Mouse (Mus musculus): Measurements from ENCODE around the gene Prmt3. TPM values are rescaled to one million over a fixed set of nuclear protein-coding genes. Genes with fewer than 3 reads are reported as not detected.

Prmt3 gene
- total RNA-seq, 1 experiment from 2014 or later: 66.2 TPM

DNA sequence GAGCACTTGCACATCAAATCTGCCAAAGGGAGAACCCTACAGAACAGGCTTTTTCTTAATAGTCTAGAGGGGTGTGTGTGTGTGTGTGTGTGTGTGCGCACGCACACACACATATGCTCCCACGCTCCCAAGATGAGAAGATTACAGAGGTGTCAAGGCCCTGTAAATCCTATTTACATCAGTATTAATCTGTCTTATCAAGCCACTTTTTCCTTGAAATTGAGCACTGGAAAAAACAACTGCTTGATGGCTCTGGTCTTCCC, 9.2 kb downstream of the Prmt3 start:
- no peak for ATAC-seq (replicated peaks; ENCODE audit: low read depth, poor library complexity, severe bottlenecking)

DNA sequence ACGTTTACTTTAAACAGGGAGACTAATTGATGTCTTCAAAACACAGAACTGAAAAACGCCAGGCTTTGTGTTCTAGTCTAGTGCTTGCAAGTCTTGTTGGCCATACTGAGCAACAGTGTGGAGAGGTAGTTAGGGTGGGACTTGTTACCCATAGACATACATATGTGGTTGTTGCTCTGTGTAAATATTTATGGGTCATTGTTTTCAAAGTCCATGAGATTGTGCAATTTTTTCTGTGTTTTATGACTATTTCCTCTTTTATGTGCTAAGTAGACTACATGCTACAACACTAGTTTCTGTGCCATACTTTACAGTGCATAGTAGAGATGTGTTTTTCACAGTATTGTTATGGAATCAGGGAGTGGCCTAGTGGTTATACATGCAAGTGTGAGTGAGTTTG, 16.2 kb downstream of the Prmt3 start:
- 0 out of 2 replicates have a peak, but pooled peaks have one; percentile 18 for ATAC-seq (replicated peaks; ENCODE audit: low read depth, poor library complexity, severe bottlenecking)

DNA sequence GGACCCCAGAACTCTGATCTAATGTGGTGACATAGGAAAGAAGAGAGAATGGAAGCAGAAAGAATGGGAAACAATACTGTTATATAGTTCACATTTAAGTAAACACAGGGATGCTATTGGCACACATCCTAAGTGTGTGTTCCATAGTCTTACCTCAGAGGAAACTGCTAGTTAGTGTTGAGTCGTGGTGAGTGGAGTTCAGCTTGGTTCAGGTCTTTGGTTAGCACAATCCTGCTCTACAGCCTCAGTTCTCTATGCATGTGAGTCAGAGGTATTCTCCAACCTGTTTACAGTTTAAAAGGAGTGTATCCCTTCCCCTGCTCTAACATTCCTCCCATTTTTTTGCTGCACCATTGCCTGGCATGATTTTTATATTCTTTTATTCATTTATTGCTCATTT, 19.0 kb downstream of the Prmt3 start:
- ATAC-seq (replicated peaks; ENCODE audit: low read depth, poor library complexity, severe bottlenecking): no peak

DNA sequence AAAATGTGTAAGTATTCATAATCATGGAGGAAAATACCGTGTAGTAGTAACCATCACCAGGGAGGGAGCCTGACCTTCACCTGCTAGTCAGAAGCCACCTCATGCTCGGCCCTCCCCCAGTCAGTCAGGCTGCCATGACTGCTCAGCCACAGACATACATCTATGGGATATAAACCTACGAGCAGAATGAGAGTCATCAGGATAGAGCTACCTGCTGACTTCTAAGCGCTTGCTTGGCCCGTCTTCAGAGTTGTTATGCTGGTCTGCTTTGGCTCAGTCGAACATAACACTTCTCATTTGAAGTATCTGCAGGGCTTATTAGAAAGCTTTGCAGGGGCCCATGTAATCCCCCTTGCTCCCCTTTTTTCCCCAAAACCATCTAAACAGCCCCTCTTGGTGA, 25.4 kb downstream of the Prmt3 start:
- no peak for ATAC-seq (replicated peaks; ENCODE audit: low read depth, poor library complexity, severe bottlenecking)

DNA sequence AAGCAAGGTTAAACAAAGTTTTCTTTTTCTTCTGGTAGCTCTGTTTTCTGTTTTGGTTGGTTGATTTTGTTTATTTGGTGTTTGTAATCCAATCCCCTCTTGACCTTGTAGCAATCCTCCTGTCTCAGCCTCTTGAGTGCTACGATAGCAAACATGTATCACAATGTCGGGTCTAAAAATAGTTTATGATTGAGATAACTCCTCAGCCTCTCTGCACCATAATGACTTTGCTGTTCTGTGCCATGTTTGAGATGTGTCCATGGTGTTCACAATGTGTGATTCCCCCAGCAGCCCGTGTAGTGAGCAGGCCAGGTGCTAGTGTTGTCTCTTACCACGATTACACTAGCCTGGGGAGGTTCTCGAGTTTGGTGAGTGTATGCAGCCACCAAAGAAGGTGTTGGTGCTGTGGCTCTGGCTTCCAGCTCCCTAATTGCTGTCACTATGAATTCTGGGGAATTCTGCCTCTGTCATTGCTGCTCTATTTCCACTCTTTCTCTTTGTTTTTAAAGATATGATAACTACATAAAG, 26.6 kb downstream of the Prmt3 start:
- ATAC-seq (replicated peaks; ENCODE audit: low read depth, poor library complexity, severe bottlenecking): no peak

DNA sequence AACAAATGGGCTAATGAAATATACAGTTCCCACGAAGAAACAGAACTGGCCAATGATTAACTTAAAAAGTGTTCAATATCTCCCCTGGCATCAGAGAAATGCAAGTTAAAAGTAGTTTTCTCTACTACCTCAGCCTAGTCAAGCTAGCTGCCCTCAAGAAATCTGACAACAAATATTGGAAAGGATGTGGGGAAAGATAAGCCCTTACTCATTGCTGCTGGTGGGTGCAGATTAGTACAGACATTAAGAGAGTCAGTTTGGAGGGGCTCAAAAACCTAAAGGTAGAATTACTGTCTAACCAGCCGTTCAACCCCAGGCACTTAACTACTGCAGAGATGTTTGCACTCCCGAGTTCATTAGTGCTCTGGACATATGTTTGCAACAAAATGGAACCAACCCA, 27.5 kb downstream of the Prmt3 start:
- no peak; the same call in 1 of the 2 replicates for ATAC-seq (replicated peaks; ENCODE audit: low read depth, poor library complexity, severe bottlenecking)

DNA sequence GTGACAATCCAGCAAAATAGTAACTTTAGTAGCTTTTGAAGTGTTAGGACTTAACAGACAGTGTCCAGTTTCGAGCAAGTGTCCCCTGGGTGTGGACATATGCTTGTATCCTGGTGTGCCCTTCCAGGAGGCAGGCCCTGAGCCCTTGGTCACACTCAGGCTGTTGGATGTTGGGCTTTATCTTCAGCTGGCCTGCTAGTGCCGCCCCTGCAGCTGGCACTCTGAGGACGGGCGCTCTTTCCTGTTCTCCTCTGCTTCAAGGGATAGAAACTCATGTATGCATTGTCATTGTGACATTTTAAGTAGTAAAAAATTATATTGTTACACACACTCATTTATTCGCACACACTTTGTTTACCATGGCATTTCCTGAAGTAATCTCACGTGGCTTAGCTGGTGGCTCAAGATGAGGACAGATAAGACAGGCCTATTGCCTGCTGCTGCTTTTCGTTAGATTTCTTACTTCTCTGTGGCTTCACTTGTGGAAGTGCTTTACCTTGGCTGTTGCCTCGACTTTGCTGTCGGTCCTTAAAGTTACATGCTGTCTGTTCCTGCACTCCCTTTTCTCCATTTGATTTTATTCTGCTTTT, 29.0 kb downstream of the Prmt3 start:
- no peak for ATAC-seq (replicated peaks; ENCODE audit: low read depth, poor library complexity, severe bottlenecking)

DNA sequence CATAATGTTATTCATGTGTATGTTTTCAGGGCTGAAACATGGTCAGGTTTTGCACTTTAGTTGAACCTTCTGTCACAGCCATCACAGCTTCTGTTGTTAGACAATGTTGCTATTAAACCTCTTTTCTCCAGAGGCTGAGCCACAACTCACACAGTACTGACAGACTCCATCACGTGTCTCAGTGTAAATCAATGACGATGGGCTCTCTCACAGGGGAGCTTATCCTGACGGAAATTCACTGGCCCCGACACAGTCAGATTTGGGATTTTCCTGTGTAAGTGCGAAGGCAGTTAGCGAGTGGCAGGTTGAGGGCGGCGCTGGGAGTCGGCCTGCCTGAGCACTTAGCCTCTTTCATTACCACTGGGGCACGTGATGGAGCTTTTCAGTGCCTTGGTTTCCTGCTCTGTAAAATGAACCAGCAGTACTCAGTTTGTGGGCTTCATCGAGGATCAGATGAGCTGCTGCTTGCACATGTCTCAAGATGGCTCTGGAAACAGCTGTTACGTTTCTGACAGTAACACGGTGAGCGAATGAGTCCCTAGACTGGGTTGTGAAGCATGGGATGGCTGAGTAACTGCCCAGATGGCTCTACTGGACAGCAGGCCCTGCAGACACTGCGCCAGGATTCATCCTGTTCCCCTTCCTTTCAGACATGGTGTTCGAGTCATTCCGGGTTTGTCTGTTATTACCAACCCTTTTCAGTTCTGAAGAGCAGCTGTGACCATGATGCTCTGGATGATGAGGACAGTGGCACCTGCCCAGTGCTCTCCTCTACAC, 29.9 kb downstream of the Prmt3 start:
- no peak for ATAC-seq (replicated peaks; ENCODE audit: low read depth, poor library complexity, severe bottlenecking)

DNA sequence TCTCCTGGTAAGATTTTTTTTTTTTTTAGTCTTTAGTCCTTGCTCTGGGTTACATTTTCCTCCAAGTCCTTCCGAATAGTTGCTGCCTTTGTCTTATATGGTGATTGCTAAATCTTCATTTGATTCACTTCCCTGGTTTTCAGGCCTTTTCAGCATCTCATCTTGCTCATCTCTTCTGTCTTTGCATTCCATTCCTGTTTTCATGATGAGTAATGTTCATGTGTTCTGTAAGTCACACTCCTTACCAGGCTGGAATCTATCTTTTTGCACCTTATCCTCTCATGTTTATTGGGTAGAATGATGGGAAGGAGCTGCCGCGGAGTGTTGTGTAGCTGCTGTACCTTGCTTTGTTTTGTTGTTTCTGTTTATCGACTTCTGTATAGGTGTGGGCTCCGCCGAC, 31.0 kb downstream of the Prmt3 start:
- ATAC-seq (replicated peaks; ENCODE audit: low read depth, poor library complexity, severe bottlenecking): no peak

DNA sequence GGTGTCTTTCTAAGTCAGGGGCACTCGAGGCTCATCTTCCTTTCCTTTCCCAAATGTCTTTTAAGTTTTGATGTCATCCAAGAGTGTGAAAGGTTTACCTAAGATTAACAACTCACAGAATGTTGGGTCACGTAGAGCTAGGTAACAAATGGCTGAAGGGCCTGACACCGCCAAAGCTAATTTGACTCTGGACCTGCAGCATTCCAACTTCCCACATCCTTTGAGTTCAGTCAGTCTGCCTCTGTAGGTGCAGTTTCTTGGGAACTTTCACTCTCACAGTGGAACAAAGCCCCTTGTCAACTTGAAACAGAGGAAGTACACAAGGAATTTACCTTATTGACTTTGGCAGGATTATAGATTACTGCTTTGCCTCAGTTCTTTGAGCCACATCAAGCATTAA, 31.4 kb downstream of the Prmt3 start:
- ATAC-seq (replicated peaks; ENCODE audit: low read depth, poor library complexity, severe bottlenecking): no peak

DNA sequence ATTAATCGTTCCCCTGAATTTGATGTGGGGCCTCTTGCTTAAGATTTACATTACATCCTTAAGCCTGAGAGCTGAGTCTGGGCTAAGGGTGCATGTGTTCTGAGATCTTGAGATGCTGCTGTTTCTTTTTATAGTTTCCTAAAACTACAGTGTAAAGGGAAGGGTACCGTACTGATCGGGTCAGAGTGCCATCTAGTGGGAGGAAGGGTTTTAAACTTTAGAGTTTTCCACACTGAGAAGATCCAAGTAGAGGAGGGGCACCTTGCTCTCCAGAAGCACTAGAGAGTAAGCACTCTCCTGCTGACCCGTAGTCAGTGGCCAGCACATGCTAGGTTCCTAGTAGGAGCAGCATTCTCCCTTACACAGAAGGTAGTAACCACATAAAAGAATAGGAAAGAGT, 33.2 kb downstream of the Prmt3 start:
- peak; percentile 56; the same call in 1 of the 2 replicates for ATAC-seq (replicated peaks; ENCODE audit: low read depth, poor library complexity, severe bottlenecking)

DNA sequence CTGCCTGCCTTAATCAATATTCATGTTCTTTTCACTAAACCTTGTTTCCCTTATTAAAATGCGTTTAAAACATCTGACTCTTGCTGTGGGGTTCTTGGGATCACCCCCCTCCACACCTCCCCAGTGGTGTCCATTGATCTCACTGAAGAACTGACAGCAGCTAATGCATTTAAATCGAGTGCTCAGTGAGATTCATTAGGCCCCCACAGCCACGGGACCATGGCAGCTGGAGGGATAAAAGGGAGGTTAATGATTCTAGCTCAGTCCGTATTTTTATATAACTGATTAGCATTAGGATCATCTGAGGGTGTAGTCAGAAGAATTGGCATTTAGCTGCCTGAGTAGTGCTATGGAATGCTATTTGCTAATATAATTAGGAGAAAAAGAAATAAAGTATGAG, 41.2 kb downstream of the Prmt3 start:
- no peak for ATAC-seq (replicated peaks; ENCODE audit: low read depth, poor library complexity, severe bottlenecking)

DNA sequence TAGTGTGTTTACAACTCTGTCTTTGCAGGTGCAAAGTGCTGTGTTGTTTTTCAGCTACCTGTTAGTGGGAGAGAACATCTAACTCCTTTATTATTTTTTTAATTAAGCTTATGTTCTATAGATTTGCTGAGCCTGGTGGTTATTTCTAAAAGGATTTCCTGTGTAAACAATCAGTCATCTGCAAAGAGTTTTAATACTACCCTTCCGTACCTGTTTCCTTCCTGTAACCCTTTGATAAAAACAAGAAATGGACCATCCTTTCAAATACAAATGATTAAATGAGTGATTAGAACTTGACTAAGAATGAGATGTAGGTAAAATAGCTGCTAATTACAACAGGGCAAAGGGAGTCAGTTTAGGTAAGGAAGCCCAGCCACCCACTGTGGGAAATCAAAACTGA, 43.2 kb downstream of the Prmt3 start:
- no peak for ATAC-seq (replicated peaks; ENCODE audit: low read depth, poor library complexity, severe bottlenecking)

DNA sequence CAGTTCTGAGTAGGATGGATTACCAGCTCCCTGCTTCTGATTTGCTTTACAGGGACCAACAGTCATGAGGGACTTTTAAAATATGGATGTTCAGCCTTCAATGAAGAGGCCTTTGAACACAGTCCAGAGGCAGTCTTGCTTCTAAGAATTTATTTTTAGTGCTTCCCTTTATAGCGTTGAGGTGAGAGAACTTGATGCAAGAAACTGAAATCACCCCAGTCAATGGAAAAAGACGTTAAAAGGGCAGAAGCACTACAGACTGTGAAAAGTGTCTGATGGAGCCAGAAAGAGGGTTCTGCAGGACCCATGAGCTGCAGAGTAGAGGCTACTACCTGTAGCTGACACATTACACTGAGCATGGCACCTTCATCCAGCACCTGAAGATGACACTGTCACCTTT, 43.9 kb downstream of the Prmt3 start:
- no peak for ATAC-seq (replicated peaks; ENCODE audit: low read depth, poor library complexity, severe bottlenecking)

DNA sequence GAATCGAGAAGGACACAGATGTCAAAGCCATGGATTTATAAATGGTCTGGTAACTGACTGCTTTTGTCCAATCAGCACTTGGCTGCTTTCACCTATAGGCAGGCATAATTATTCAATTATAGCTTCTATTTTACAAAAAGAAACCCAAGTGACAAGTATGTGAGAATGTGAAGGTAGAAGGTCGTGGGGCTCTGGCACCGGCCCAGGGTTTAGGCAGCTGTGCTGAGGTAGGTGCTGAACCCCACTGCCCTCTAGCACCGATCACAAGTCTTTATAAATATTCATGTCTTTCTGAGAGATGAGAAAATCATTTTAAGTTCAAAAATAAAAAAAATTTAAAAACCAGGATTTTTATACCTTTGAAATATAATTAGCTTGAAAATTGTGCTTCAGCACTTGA, 45.4 kb downstream of the Prmt3 start:
- no peak for ATAC-seq (replicated peaks; ENCODE audit: low read depth, poor library complexity, severe bottlenecking)

DNA sequence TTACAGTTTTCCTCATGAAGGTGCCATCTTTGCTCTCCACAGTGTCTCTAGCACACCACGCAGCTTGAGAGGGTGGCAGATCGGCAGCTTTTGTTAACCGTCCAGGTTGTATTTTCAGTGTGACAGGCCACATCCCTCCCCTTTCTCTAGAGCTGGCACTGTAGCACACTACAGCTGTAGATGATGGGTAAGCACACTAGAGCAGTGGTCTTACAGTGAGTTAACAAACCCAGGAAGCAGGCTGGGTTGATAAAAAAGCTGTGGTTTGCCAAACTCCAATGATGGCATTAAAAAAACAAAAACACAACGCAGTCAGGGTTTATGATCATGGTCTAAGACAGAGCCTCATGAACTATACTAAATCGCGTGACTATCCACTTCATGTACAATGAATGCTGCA, 45.9 kb downstream of the Prmt3 start:
- peak; percentile 83 for ATAC-seq (replicated peaks; ENCODE audit: low read depth, poor library complexity, severe bottlenecking)

DNA sequence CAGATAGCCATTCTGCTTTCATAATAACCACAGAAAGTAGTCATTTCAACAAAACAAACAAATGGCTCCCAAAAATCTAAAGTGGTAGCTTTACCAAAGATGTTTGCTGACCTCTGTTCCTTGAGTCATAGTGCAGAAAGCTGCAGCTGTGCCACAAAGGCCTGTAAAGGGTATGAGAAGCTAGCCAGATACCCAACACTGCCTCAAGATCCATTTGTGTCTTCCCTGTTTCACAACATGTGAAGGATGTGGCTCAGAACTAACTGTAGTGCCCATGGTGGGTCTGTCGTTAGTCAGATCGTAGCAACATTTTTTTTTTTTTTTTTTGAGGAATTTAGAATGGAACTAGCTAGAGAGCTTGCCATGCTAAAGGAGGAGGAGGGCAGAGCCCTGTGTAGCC, 46.4 kb downstream of the Prmt3 start:
- no peak for ATAC-seq (replicated peaks; ENCODE audit: low read depth, poor library complexity, severe bottlenecking)

DNA sequence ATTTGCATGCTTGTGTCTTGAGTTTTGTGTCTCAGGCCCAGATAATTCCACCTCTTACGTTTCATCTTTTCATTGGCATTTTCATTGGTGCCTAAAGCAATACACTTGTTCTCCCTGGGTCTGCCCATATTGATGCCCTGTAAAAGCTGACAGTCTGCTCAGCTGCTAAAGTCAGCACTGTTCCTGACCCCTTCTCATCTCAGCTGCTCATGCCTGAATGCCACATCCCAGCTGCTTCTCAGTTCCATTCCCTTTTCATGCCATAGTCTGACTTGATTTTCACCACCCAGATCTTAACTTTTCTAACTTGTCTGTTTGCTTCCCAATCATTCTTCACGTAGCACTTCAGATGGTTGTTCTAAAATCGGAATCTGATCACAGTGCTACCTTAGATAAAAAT, 47.3 kb downstream of the Prmt3 start:
- no peak for ATAC-seq (replicated peaks; ENCODE audit: low read depth, poor library complexity, severe bottlenecking)

DNA sequence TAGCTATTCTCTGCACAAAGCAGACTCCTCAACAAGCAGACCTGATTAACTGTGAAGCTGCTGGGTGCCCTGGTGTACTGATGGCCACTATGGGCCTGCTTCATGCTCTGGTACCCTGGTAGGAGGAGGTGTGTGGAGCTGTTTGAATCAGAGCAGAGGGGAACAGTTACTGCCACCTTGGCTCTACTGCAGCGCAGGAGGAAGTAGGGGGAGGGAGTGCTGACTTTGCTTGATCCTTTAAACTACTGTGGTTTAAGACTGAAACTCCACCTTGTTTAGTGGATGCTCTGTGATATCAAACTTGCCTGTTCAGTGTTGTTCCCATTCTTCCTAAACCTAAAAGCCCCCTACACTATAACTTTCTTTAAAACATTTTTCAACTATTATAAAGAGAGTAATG, 49.8 kb downstream of the Prmt3 start:
- no peak for ATAC-seq (replicated peaks; ENCODE audit: low read depth, poor library complexity, severe bottlenecking)

DNA sequence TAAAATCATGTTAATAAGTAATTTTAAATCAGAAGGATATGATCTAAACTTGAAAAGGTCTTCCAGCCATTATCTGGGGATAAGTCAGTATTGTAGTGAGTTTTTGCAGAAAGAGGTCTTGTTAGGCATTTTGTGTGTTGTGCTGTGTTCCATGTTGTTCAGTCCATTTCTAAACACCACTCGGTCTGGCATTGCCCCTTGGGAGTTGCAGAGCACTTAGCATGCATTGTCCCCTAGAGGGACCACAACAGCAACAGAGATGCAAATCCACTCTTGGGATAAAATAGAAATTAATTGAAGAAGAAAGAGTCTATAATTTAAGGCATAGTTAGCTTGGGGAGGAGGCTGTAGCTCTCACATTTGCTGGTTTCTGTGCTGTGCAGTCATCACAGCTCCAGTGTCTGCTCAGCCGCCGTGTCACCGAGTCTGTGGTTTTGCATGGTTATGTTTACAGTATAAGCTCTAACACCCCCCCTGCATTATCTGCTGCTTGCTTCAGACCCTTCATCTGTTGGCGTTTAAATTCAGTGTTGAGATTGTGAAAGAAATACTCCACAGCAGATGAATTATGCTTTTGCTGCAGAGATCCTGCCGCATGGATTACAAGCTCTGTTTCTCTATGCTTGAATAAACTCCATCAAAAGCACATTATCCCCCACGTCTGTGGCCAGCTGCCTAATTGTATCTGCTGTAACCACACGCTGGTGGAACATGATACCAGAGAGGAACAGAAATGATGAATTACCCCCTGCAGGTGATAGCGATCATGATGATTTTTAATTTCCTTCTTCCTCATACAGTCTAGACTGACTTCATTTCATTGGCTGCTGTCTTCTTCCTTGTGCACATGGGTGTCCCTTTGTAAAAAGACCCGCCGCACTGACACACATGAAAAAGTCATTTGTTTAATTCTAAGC, 64.5 kb downstream of the Prmt3 start:
- peak; percentile 69 for ATAC-seq (replicated peaks; ENCODE audit: low read depth, poor library complexity, severe bottlenecking)
